Mouse (Mus musculus): ENCODE measurements around the gene Ripor2.

Gene Ripor2

DNA sequence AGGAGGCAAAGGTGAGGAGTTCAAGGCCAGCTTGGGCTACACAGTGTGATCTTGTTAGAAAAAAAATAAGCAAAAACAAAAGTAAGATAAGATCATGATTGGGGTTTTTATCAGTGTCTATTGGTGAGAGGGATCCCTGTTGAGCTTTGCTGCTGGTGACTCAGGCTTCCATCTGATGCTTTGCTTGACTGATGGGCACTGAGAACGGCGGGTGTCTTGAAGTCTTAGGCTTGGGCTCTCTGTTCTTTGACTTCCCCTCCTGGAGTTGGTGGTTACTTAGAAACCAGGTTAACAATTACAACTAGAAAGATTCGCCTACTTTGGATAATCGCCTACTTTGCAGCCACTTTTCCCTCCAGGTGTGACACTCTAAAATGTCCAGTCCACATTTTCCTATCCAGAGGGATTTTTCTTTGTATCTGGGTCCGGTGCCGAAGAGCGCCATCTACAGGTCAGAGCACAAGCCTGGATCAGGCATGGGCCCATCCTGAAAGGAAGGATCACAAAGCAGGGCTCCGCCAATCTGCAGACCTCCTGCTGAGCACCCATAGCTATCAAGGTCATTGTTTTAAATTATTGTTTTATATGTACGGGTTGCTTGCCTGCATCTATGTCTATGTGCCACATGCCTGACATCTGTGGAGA lies 34.1 kb downstream of the Ripor2 start:
- TF ChIP-seq NANOG (IDR thresholded peaks at IDR 0.05; ENCODE audit: borderline replicate concordance, low read length), result no peak
- no peak for TF ChIP-seq POU5F1 (IDR thresholded peaks at IDR 0.05; ENCODE audit: borderline replicate concordance, low read length)
- TF ChIP-seq CTCF (conservative IDR thresholded peaks at IDR 0.05; ENCODE audit: low read length), result peak; percentile 90
- Histone ChIP-seq H3K36me3 (ENCODE audit: insufficient read depth, low read length) (no peaks in the 10 kb centered on the region), H3K9me3 (ENCODE audit: low read length) (no peaks in the 10 kb centered on the region), H3K27me3 (ENCODE audit: insufficient read depth, low read length) (peaks cover 30% of the 10 kb centered on the region), H3K4me1 (replicated peaks; ENCODE audit: low read depth, low read length) (peaks cover 9% of the 10 kb centered on the region), H3K4me3 (replicated peaks; ENCODE audit: low read length) (no peak overlapping the region)

DNA sequence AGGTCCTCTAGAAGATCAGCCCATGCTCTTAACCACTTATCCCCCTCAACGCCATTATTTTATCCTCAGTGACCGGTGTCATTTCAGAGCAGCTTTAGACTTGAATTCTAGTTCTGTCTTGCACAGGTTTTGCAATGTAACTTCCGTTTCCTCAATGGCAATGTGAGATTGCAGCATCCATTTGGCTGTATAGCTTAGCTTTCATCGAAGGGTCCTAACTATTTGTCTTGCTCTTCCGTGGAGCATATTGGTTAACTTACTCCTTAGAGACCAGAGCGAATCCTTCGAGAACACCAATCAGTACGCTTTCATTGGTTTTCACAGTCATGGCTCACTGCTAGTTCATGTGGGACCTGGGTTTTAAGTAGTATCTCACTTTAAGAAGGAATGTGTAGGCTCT lies 34.7 kb downstream of the Ripor2 start:
- Histone ChIP-seq H3K4me1 (replicated peaks; ENCODE audit: low read depth, low read length) (peaks cover 9% of the 10 kb centered on the region), H3K9me3 (ENCODE audit: low read length) (no peaks in the 10 kb centered on the region), H3K36me3 (ENCODE audit: insufficient read depth, low read length) (no peaks in the 10 kb centered on the region), H3K4me3 (replicated peaks; ENCODE audit: low read length) (no peak overlapping the region), H3K27me3 (ENCODE audit: insufficient read depth, low read length) (peaks cover 27% of the 10 kb centered on the region)
- TF ChIP-seq CTCF (conservative IDR thresholded peaks at IDR 0.05; ENCODE audit: low read length) (no peak), NANOG (IDR thresholded peaks at IDR 0.05; ENCODE audit: borderline replicate concordance, low read length) (no peak), POU5F1 (IDR thresholded peaks at IDR 0.05; ENCODE audit: borderline replicate concordance, low read length) (no peak)

DNA sequence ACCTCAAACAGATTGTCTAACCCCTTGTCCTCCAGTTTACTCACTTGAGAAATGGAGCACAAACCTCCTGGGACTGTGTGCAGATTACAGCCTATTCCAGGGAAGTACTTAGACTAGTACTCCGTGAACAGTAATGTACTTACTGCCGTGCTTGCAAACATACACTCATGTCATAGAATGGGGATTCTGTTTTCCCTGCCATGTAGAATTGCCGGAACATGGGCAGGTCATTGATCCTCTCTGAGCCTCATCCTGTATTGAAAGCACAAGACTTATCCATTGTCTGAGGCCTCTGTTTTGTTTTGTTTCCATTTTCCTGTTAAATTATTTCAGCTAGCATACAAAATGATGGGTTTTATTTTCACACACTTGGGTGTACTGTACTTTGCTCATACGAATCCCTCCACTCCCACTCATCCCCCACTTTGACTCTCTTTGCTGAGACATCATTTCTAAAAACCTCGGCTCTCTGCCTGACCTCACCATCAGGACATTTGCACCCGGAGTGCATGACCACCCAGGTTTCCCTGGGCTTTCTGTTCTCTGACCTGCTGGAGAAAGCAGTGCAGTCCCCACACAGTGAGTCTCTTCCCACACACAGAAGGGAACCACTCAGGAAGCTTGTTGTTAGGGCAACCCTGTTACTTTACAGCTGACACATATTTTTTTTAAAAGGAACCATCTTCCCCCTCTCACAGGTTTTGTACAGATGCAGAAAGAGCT lies 35.2 kb downstream of the Ripor2 start:
- H3K9me3 ChIP-seq (ENCODE audit: low read length), result no peaks in the 10 kb centered on the region
- peaks cover 9% of the 10 kb centered on the region for H3K4me1 ChIP-seq (replicated peaks; ENCODE audit: low read depth, low read length)
- H3K4me3 ChIP-seq (replicated peaks; ENCODE audit: low read length), result no peak overlapping the region
- TF ChIP-seq CTCF (conservative IDR thresholded peaks at IDR 0.05; ENCODE audit: low read length), result no peak
- no peak for TF ChIP-seq NANOG (IDR thresholded peaks at IDR 0.05; ENCODE audit: borderline replicate concordance, low read length)
- no peaks in the 10 kb centered on the region for H3K36me3 ChIP-seq (ENCODE audit: insufficient read depth, low read length)
- H3K27me3 ChIP-seq (ENCODE audit: insufficient read depth, low read length), result peaks cover 27% of the 10 kb centered on the region

DNA sequence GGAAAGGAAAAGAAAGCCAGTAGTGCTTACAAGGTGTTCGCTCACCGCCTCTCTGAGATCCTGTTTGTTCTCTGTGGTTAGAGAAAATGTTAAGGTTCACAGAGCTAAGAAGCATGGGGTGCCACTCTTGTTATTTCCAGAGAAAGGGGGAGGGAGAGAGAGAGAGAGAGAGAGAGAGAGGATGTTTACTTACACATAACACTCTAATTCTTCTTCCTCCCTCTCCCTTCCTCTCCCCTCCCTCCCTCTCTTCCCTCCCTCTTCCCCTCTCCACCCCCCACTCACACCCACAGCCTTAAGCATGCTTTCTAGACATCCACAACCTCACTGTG lies 35.8 kb downstream of the Ripor2 start:
- Histone ChIP-seq H3K4me1 (replicated peaks; ENCODE audit: low read depth, low read length) (peaks cover 9% of the 10 kb centered on the region), H3K9me3 (ENCODE audit: low read length) (no peaks in the 10 kb centered on the region), H3K36me3 (ENCODE audit: insufficient read depth, low read length) (no peaks in the 10 kb centered on the region), H3K4me3 (replicated peaks; ENCODE audit: low read length) (no peak overlapping the region), H3K27me3 (ENCODE audit: insufficient read depth, low read length) (peaks cover 27% of the 10 kb centered on the region)
- TF ChIP-seq CTCF (conservative IDR thresholded peaks at IDR 0.05; ENCODE audit: low read length) (no peak), NANOG (IDR thresholded peaks at IDR 0.05; ENCODE audit: borderline replicate concordance, low read length) (no peak), POU5F1 (IDR thresholded peaks at IDR 0.05; ENCODE audit: borderline replicate concordance, low read length) (no peak)

DNA sequence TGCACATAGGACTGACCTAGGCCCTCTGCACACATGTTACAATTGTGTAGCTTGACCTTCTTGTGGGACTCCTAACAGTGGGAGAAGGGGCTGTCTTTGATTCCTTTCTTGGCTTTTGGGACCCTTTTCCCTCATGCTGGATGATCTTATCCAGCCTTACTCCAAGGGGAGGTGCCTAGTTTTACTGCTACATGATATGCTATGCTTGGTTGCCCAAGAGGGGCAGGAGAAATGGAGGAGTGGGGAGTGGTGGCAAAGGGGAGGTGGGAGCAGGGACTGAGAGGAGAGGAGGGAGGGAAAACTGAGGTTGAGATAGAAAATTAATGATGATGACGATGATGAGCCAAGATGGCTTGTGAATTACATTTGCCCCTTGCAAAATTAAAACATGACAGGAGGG lies 37.7 kb downstream of the Ripor2 start:
- no peak overlapping the region for H3K4me3 ChIP-seq (replicated peaks; ENCODE audit: low read length)
- peaks cover 20% of the 10 kb centered on the region for H3K27me3 ChIP-seq (ENCODE audit: insufficient read depth, low read length)
- H3K36me3 ChIP-seq (ENCODE audit: insufficient read depth, low read length), result no peaks in the 10 kb centered on the region
- H3K4me1 ChIP-seq (replicated peaks; ENCODE audit: low read depth, low read length), result peaks cover 5% of the 10 kb centered on the region
- TF ChIP-seq NANOG (IDR thresholded peaks at IDR 0.05; ENCODE audit: borderline replicate concordance, low read length), result no peak
- TF ChIP-seq POU5F1 (IDR thresholded peaks at IDR 0.05; ENCODE audit: borderline replicate concordance, low read length), result no peak
- no peak for TF ChIP-seq CTCF (conservative IDR thresholded peaks at IDR 0.05; ENCODE audit: low read length)
- H3K9me3 ChIP-seq (ENCODE audit: low read length), result no peaks in the 10 kb centered on the region

DNA sequence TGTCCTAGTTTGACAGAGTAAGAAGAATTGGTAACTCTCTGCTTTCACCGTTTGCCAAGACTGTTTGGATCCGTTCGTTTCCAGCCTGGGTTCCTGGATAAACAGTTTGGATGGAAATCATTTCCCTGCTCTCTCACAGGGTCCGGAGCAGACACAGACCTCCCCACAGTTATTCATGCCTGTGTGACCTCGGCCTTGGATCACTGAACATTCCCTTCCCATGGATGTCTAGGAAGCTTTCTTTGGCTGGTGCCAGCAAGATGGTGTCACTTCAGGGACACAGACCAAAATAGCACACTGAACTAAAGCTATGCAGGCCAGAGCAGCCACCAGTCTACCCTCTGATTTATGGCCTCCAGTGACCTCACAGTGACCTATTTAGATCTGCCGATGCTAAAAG lies 38.5 kb downstream of the Ripor2 start:
- H3K4me3 ChIP-seq (replicated peaks; ENCODE audit: low read length), result no peak overlapping the region
- H3K27me3 ChIP-seq (ENCODE audit: insufficient read depth, low read length), result peaks cover 24% of the 10 kb centered on the region
- H3K9me3 ChIP-seq (ENCODE audit: low read length), result no peaks in the 10 kb centered on the region
- TF ChIP-seq CTCF (conservative IDR thresholded peaks at IDR 0.05; ENCODE audit: low read length) (no peak), NANOG (IDR thresholded peaks at IDR 0.05; ENCODE audit: borderline replicate concordance, low read length) (no peak), POU5F1 (IDR thresholded peaks at IDR 0.05; ENCODE audit: borderline replicate concordance, low read length) (no peak)
- H3K4me1 ChIP-seq (replicated peaks; ENCODE audit: low read depth, low read length), result peaks cover 5% of the 10 kb centered on the region
- no peaks in the 10 kb centered on the region for H3K36me3 ChIP-seq (ENCODE audit: insufficient read depth, low read length)

DNA sequence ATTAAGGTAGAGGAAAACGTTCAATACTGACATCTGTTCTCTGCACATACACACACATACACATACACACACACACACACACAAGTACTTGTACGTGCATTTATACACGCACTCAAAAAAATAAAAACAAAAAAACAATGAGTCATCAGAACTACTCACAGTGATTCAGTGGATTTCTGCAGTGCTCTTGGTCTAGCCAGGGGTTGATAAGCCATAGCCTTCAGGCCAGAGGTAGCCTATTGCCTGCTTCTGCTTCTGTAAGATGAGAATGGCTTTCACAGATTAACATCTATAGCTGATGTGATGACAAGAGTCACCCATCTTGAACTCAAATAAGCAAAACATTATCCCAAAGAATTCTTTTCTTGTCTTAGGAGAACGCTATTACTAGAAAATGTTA lies 41.6 kb downstream of the Ripor2 start:
- Histone ChIP-seq H3K4me3 (replicated peaks; ENCODE audit: low read length) (no peak overlapping the region), H3K36me3 (ENCODE audit: insufficient read depth, low read length) (no peaks in the 10 kb centered on the region), H3K9me3 (ENCODE audit: low read length) (no peaks in the 10 kb centered on the region), H3K27me3 (ENCODE audit: insufficient read depth, low read length) (peaks cover 14% of the 10 kb centered on the region), H3K4me1 (replicated peaks; ENCODE audit: low read depth, low read length) (no peaks in the 10 kb centered on the region)
- TF ChIP-seq POU5F1 (IDR thresholded peaks at IDR 0.05; ENCODE audit: borderline replicate concordance, low read length), result no peak
- no peak for TF ChIP-seq NANOG (IDR thresholded peaks at IDR 0.05; ENCODE audit: borderline replicate concordance, low read length)
- TF ChIP-seq CTCF (conservative IDR thresholded peaks at IDR 0.05; ENCODE audit: low read length), result no peak

DNA sequence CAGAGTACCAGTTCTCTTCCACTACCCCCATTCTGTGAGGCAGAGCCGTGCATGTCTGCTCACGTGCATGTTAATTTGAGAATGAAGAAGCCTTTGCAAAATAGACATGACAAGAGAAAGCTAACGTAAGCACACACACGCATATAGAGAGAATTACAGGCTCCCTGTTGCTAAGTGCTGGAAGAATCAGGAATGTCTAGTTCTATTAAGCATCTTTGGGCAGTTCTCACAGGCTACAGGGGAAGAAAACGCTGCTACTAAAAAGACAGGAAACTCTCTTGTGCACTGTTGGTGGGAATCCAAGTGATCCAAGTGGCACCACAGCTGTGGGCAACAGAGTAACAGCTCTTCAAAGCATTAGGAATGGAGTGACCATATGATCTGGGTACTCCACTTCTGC lies 43.1 kb downstream of the Ripor2 start:
- Histone ChIP-seq H3K27me3 (ENCODE audit: insufficient read depth, low read length) (peaks cover 13% of the 10 kb centered on the region), H3K36me3 (ENCODE audit: insufficient read depth, low read length) (no peaks in the 10 kb centered on the region), H3K9me3 (ENCODE audit: low read length) (no peaks in the 10 kb centered on the region), H3K4me3 (replicated peaks; ENCODE audit: low read length) (no peak overlapping the region), H3K4me1 (replicated peaks; ENCODE audit: low read depth, low read length) (no peaks in the 10 kb centered on the region)
- TF ChIP-seq NANOG (IDR thresholded peaks at IDR 0.05; ENCODE audit: borderline replicate concordance, low read length) (no peak), CTCF (conservative IDR thresholded peaks at IDR 0.05; ENCODE audit: low read length) (no peak), POU5F1 (IDR thresholded peaks at IDR 0.05; ENCODE audit: borderline replicate concordance, low read length) (no peak)
